Mouse (Mus musculus): ENCODE results near the gene Lrrc74b. TPM values are rescaled to one million over a fixed set of nuclear protein-coding genes. Genes with fewer than 3 reads are reported as not detected.

Lrrc74b gene
- polyA plus RNA-seq, 1 experiment from 2014 or later = 0.33 TPM

GRCm38 (mm10) chr16:17518910-17519309 lies 42.1 kb downstream of the Lrrc74b start:
- no peak overlapping the region for H3K27ac ChIP-seq (replicated peaks)
- peaks cover 52% of the 10 kb centered on the region for H3K36me3 ChIP-seq (ENCODE audit: control insufficient read depth, insufficient read depth, low read length)
- TF ChIP-seq CTCF (IDR thresholded peaks at IDR 0.05; ENCODE audit: low read depth) (no peak), EP300 (optimal IDR thresholded peaks at IDR 0.05) (no peak)
- no peaks in the 10 kb centered on the region for H3K4me1 ChIP-seq (replicated peaks; ENCODE audit: control insufficient read depth, insufficient read depth)
- no peak for DNase-seq (ENCODE audit: low spot score)
- H3K9ac ChIP-seq (ENCODE audit: low read length) = no peak overlapping the region
- H3K4me2 ChIP-seq (replicated peaks; ENCODE audit: low read depth) = no peak overlapping the region
- no peaks in the 10 kb centered on the region for H3K9me3 ChIP-seq (ENCODE audit: control insufficient read depth, low read length)
- H3K4me3 ChIP-seq (ENCODE audit: low read depth, low read length) = no peak overlapping the region
- H3K27me3 ChIP-seq (ENCODE audit: control insufficient read depth, insufficient read depth, low read length) = no peaks in the 10 kb centered on the region
- ATAC-seq (ENCODE audit: low FRiP score, low TSS enrichment) = no peak
- WGBS = 81% methylated on average over 2 of the region's 2 CpGs

DNA sequence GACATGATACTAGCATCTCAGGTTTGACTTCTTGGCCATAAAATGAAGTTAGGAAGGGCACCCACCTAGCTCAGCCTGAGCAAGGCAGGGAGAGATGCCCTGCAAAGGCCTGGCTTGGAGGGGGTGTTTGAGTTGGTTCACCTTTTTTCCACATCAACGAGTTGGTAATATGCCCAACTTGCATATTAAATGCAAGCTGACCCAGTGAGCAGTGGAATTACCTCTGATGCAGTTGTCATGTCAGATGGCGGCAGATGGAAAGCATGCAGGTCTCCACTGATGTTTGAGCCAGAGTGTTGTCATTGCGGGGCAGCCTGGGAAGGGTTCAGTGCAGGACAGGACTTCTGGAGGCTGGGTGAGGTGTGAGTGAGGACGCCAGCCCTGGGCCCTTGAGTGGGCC lies 49.6 kb downstream of the Lrrc74b start:
- H3K4me2 ChIP-seq (replicated peaks; ENCODE audit: low read depth) = no peak overlapping the region
- H3K27me3 ChIP-seq (ENCODE audit: control insufficient read depth, insufficient read depth, low read length) = no peaks in the 10 kb centered on the region
- peaks cover 14% of the 10 kb centered on the region for H3K36me3 ChIP-seq (ENCODE audit: control insufficient read depth, insufficient read depth, low read length)
- H3K9ac ChIP-seq (ENCODE audit: low read length) = no peak overlapping the region
- H3K9me3 ChIP-seq (ENCODE audit: control insufficient read depth, low read length) = no peaks in the 10 kb centered on the region
- TF ChIP-seq EP300 (optimal IDR thresholded peaks at IDR 0.05) = no peak
- TF ChIP-seq CTCF (IDR thresholded peaks at IDR 0.05; ENCODE audit: low read depth) = no peak
- ATAC-seq (ENCODE audit: low FRiP score, low TSS enrichment) = no peak
- DNase-seq (ENCODE audit: low spot score) = no peak
- H3K4me3 ChIP-seq (ENCODE audit: low read depth, low read length) = no peak overlapping the region
- peaks cover 2% of the 10 kb centered on the region; the same call in 1 of the 2 replicates for H3K4me1 ChIP-seq (replicated peaks; ENCODE audit: control insufficient read depth, insufficient read depth)
- WGBS = 90% methylated on average over 4 of the region's 4 CpGs
- no peak overlapping the region for H3K27ac ChIP-seq (replicated peaks)

GRCm38 (mm10) chr16:17510686-17511085 lies 50.4 kb downstream of the Lrrc74b start:
- ATAC-seq (ENCODE audit: low FRiP score, low TSS enrichment) = no peak
- peaks cover 2% of the 10 kb centered on the region; the same call in 1 of the 2 replicates for H3K4me1 ChIP-seq (replicated peaks; ENCODE audit: control insufficient read depth, insufficient read depth)
- no peak overlapping the region for H3K4me3 ChIP-seq (ENCODE audit: low read depth, low read length)
- H3K9ac ChIP-seq (ENCODE audit: low read length) = no peak overlapping the region
- no peaks in the 10 kb centered on the region for H3K9me3 ChIP-seq (ENCODE audit: control insufficient read depth, low read length)
- H3K27ac ChIP-seq (replicated peaks) = no peak overlapping the region
- H3K4me2 ChIP-seq (replicated peaks; ENCODE audit: low read depth) = no peak overlapping the region
- TF ChIP-seq EP300 (optimal IDR thresholded peaks at IDR 0.05) (no peak), CTCF (IDR thresholded peaks at IDR 0.05; ENCODE audit: low read depth) (no peak)
- H3K27me3 ChIP-seq (ENCODE audit: control insufficient read depth, insufficient read depth, low read length) = no peaks in the 10 kb centered on the region
- no peak for DNase-seq (ENCODE audit: low spot score)
- 60% methylated on average over 2 of the region's 2 CpGs for WGBS
- peaks cover 9% of the 10 kb centered on the region for H3K36me3 ChIP-seq (ENCODE audit: control insufficient read depth, insufficient read depth, low read length)

DNA sequence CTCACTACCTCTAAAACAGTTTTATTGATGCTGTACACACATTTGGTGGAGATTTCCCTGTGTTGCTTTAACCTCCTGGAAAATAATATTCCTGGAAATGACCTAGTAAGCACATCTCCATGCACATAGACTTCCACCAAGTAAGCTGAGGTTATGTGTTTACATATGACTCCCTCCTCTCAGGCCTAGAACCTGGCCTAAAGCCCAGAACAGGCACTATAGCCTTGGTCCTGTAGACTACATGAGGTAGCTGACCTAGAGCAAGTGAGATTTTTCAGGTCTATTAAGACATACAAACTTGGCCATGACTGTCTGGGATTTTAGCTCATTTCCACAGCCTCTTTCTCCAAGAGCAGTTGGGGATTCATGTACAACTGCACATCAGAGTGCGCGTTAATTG lies 50.9 kb downstream of the Lrrc74b start:
- Histone ChIP-seq H3K4me3 (ENCODE audit: low read depth, low read length) (no peak overlapping the region), H3K36me3 (ENCODE audit: control insufficient read depth, insufficient read depth, low read length) (peaks cover 5% of the 10 kb centered on the region; the same call in 1 of the 2 replicates), H3K9ac (ENCODE audit: low read length) (no peak overlapping the region), H3K4me1 (replicated peaks; ENCODE audit: control insufficient read depth, insufficient read depth) (peaks cover 2% of the 10 kb centered on the region; the same call in 1 of the 2 replicates), H3K27ac (replicated peaks) (no peak overlapping the region), H3K27me3 (ENCODE audit: control insufficient read depth, insufficient read depth, low read length) (no peaks in the 10 kb centered on the region), H3K4me2 (replicated peaks; ENCODE audit: low read depth) (peak overlapping the region; percentile 54), H3K9me3 (ENCODE audit: control insufficient read depth, low read length) (no peaks in the 10 kb centered on the region)
- TF ChIP-seq EP300 (optimal IDR thresholded peaks at IDR 0.05) = no peak
- no peak for TF ChIP-seq CTCF (IDR thresholded peaks at IDR 0.05; ENCODE audit: low read depth)
- no peak for ATAC-seq (ENCODE audit: low FRiP score, low TSS enrichment)
- DNase-seq (ENCODE audit: low spot score) = no peak
- 90% methylated on average over 2 of the region's 2 CpGs for WGBS

- Histone ChIP-seq H3K4me3 (ENCODE audit: low read depth, low read length) (peak overlapping the region; percentile 75), H3K27me3 (ENCODE audit: control insufficient read depth, insufficient read depth, low read length) (no peaks in the 10 kb centered on the region), H3K36me3 (ENCODE audit: control insufficient read depth, insufficient read depth, low read length) (peaks cover 3% of the 10 kb centered on the region; the same call in 1 of the 2 replicates), H3K9ac (ENCODE audit: low read length) (peak overlapping the region; percentile 84), H3K27ac (replicated peaks) (peak overlapping the region; percentile 82), H3K4me1 (replicated peaks; ENCODE audit: control insufficient read depth, insufficient read depth) (peaks cover 2% of the 10 kb centered on the region; the same call in 1 of the 2 replicates), H3K4me2 (replicated peaks; ENCODE audit: low read depth) (peak overlapping the region; percentile 54), H3K9me3 (ENCODE audit: control insufficient read depth, low read length) (no peaks in the 10 kb centered on the region)
- no peak for DNase-seq (ENCODE audit: low spot score)
- no peak for TF ChIP-seq EP300 (optimal IDR thresholded peaks at IDR 0.05)
- TF ChIP-seq CTCF (IDR thresholded peaks at IDR 0.05; ENCODE audit: low read depth) = no peak
- 6% methylated on average over 9 of the region's 9 CpGs for WGBS
- no peak for ATAC-seq (ENCODE audit: low FRiP score, low TSS enrichment)
Observed at GRCm38 (mm10) chr16:17509240-17509597, 51.8 kb downstream of the Lrrc74b start.

DNA sequence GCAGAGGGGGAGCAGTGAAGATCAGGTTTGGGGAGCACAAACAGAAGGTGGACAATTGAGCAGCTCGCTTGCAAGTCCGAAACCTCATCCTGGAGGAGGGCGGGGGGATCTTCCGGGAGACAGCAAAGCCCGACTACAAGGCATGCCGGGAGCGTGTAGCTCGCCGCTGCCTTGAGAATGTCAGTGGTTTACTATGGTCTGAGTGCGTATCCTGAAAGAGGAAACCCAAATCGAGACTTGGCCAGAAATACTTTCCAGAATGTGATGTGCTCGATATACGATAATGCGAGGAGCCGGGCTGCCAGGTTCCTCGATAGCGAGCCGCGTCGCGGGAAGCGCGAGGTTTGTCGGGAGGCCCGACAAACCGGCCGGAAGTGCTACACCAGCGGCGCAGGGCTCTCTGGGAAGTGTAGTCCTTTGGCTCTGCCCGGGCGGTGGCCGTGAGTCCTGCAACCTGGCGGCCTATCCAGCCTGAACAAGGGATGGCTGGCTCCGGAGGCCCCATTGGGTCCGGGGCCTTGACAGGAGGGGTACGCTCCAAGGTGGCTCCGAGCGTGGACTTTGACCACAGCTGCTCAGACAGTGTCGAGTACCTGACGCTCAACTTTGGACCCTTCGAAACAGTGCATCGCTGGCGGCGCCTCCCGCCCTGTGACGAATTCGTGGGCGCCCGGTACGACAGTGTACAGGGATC lies 52.4 kb downstream of the Lrrc74b start, which contains the start of gene Lztr1:
TSS of gene Lztr1 (plus strand) at position 143 of the 694 bp plus-strand sequence.
- DNase-seq (ENCODE audit: low spot score) = peak; percentile 93
- H3K27me3 ChIP-seq (ENCODE audit: control insufficient read depth, insufficient read depth, low read length) = no peaks in the 10 kb centered on the region
- peak; percentile 95 for ATAC-seq (ENCODE audit: low FRiP score, low TSS enrichment)
- no peaks in the 10 kb centered on the region; the same call in 1 of the 2 replicates for H3K36me3 ChIP-seq (ENCODE audit: control insufficient read depth, insufficient read depth, low read length)
- H3K27ac ChIP-seq (replicated peaks) = peak within 1 kb of the TSS; percentile 82
- under 1% methylated on average over 50 of the region's 50 CpGs for WGBS
- peak within 1 kb of the TSS; percentile 84 for H3K9ac ChIP-seq (ENCODE audit: low read length)
- peak within 1 kb of the TSS; percentile 75 for H3K4me3 ChIP-seq (ENCODE audit: low read depth, low read length)
- peaks cover 2% of the 10 kb centered on the region; the same call in 1 of the 2 replicates for H3K4me1 ChIP-seq (replicated peaks; ENCODE audit: control insufficient read depth, insufficient read depth)
- H3K4me2 ChIP-seq (replicated peaks; ENCODE audit: low read depth) = peak within 1 kb of the TSS; percentile 54
- peak; percentile 35 for TF ChIP-seq CTCF (IDR thresholded peaks at IDR 0.05; ENCODE audit: low read depth)
- no peak for TF ChIP-seq EP300 (optimal IDR thresholded peaks at IDR 0.05)
- no peaks in the 10 kb centered on the region for H3K9me3 ChIP-seq (ENCODE audit: control insufficient read depth, low read length)
